Comparison of ENCODE assay signal across 15 mouse cellular contexts in the genomic region with DNA sequence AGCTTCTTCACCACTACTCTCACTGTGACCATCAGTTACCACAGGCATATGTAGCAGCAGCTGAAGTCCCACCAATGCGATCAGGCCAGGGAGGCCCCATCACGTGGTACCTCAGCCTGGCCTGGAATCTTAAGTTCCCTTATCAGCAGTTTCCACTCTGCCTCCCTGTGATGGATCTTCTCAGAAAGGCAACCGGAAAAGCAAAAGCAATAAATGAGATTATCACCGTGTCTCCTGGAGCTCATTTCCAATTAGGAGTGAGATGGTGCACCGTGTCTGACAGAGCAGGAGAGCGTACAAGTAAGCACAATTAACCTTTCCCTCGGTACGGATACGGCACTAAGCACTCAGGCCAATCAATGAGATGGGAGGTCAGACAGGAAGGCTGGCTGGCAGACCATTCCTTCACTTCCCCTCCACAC. TPM values are rescaled to one million over a fixed set of nuclear protein-coding genes. Genes with fewer than 3 reads are reported as not detected.
A peak's percentile ranks its signal among the peaks of the same experiment; 100 is the strongest.
DNase-seq lines count a peak whose midpoint lies in the region; ATAC-seq and TF ChIP-seq lines count a peak whose summit lies in the region.
"Had no signal": no experiment of that assay in that cellular context is flagged by ENCODE, and none has a peak within 500 bp of the region (broad histone marks: within the 10 kb centered on the region; RNA-seq: fewer than 3 reads in every experiment).

No protein-coding gene starts in this region.

- no peaks in the 10 kb centered on the region for H3K27me3 ChIP-seq in heart, embryonic 15.5 days
- no peaks in the 10 kb centered on the region for H3K27me3 ChIP-seq in hindbrain, postnatal 0 days (ENCODE audit: insufficient read depth, low read length)
- H3K27me3 ChIP-seq in midbrain, embryonic 13.5 days, result no peaks in the 10 kb centered on the region

- no peaks in the 10 kb centered on the region for H3K36me3 ChIP-seq in heart, embryonic 15.5 days
- no peaks in the 10 kb centered on the region for H3K36me3 ChIP-seq in hindbrain, postnatal 0 days (ENCODE audit: insufficient read depth, low read length)
- no peaks in the 10 kb centered on the region for H3K36me3 ChIP-seq in midbrain, embryonic 13.5 days

- TF ChIP-seq POLR2A in brain, embryonic 14.5 days (IDR thresholded peaks at IDR 0.05; ENCODE audit: borderline replicate concordance, extremely low read depth, insufficient read depth, insufficient read length, poor library complexity, severe bottlenecking), result no peak

- no peak overlapping the region for H3K9ac ChIP-seq in heart, embryonic 15.5 days
- H3K9ac ChIP-seq in hindbrain, postnatal 0 days (replicated peaks; ENCODE audit: low read length), result no peak overlapping the region
- H3K9ac ChIP-seq in midbrain, embryonic 13.5 days (replicated peaks), result no peak overlapping the region

- 17% methylated on average over 9 of the region's 9 CpGs for WGBS in heart, embryonic 15.5 days
- WGBS in hindbrain, postnatal 0 days, result 67% methylated on average over 9 of the region's 9 CpGs
- WGBS in midbrain, embryonic 13.5 days, result 68% methylated on average over 9 of the region's 9 CpGs

- ATAC-seq in heart, embryonic 15.5 days (replicated peaks; ENCODE audit: insufficient number of reproducible peaks, insufficient read depth, low FRiP score, low read depth), result no peak; the same call in 1 of the 2 replicates
- ATAC-seq in hindbrain, postnatal 0 days, result peak; percentile 40; the same call in 1 of the 2 replicates
- ATAC-seq in midbrain, embryonic 13.5 days, result peak; percentile 84
- ATAC-seq: CD4-positive, CD25-positive, alpha-beta regulatory T cell, adult 4 months; lung, postnatal 0 days had no signal

- H3K27ac ChIP-seq in heart, embryonic 15.5 days, result no peak overlapping the region
- no peak overlapping the region for H3K27ac ChIP-seq in hindbrain, postnatal 0 days
- H3K27ac ChIP-seq in midbrain, embryonic 13.5 days, result peak overlapping the region; percentile 51

- H3K4me3 ChIP-seq in heart, embryonic 15.5 days, result no peak overlapping the region
- no peak overlapping the region for H3K4me3 ChIP-seq in hindbrain, postnatal 0 days (ENCODE audit: low read length)
- H3K4me3 ChIP-seq in midbrain, embryonic 13.5 days (replicated peaks), result no peak overlapping the region
- H3K4me3 ChIP-seq: myocyte had no signal

- DNase-seq in heart, postnatal 25 days (ENCODE audit: low spot score), result no peak
- peak; percentile 64 for DNase-seq in brain, embryonic 14.5 days (ENCODE audit: low read depth)
- no peak for DNase-seq in hindbrain, postnatal 0 days (ENCODE audit: low spot score)
- DNase-seq in left cerebral cortex, postnatal 4 days, result no peak
- no peak for DNase-seq in gastrocnemius, postnatal 14 days
- DNase-seq: cerebellum, adult 9-10 months; heart, postnatal 14 days; kidney, postnatal 25 days; spleen, adult 18-20 months; thymus, adult 18-20 months had no signal

- intact Hi-C loops in heart, postnatal 25 days (cut with DNase I), result no loop called here
- intact Hi-C loops in left cerebral cortex, postnatal 4 days (cut with DNase I), result no loop called here
- intact Hi-C loops in gastrocnemius, postnatal 14 days (cut with DNase I; ENCODE audit: low total_unique reads), result no loop called here

- H3K4me2 ChIP-seq in heart, embryonic 15.5 days, result peak overlapping the region; percentile 33
- no peak overlapping the region for H3K4me2 ChIP-seq in hindbrain, postnatal 0 days (ENCODE audit: low read depth, low read length)
- no peak overlapping the region for H3K4me2 ChIP-seq in midbrain, embryonic 13.5 days (replicated peaks)

- no peaks in the 10 kb centered on the region for H3K9me3 ChIP-seq in heart, embryonic 15.5 days (replicated peaks)
- no peaks in the 10 kb centered on the region for H3K9me3 ChIP-seq in hindbrain, postnatal 0 days (ENCODE audit: low read length)
- no peaks in the 10 kb centered on the region for H3K9me3 ChIP-seq in midbrain, embryonic 13.5 days

- TF ChIP-seq CTCF in brain, embryonic 14.5 days (IDR thresholded peaks at IDR 0.05; ENCODE audit: borderline replicate concordance, extremely low read depth, insufficient read depth, insufficient read length), result no peak
- TF ChIP-seq CTCF in hindbrain, postnatal 0 days (IDR thresholded peaks at IDR 0.05; ENCODE audit: low read depth), result no peak

- peaks cover 11% of the 10 kb centered on the region for H3K4me1 ChIP-seq in heart, embryonic 15.5 days (replicated peaks)
- no peaks in the 10 kb centered on the region for H3K4me1 ChIP-seq in hindbrain, postnatal 0 days (ENCODE audit: insufficient read depth, low read length)
- H3K4me1 ChIP-seq in midbrain, embryonic 13.5 days (replicated peaks), result no peaks in the 10 kb centered on the region

RNA-seq across cellular contexts. Expression of gene Gcnt4, which starts 47.4 kb away (rescaled TPM):
- polyA plus RNA-seq in heart, embryonic 15.5 days (2015; fragmentation: Nextera tagmentation; extraction: Ambion mirVana), result 0.23 and 0.32 TPM in 2 replicates
- total RNA-seq in heart, postnatal 25 days (2021), result under 1 TPM; 0.10 to 0.11 TPM
- 0.11 and 0.15 TPM in 2 replicates for polyA plus RNA-seq in brain, embryonic 14.5 days (2012; rRNA removed)
- 0.65 and 0.94 TPM in 2 replicates for total RNA-seq in hindbrain, postnatal 0 days (2014; rRNA removed)
- 0.15 and 0.19 TPM in 2 replicates for polyA plus RNA-seq in hindbrain, postnatal 0 days (2015; fragmentation: Nextera tagmentation; extraction: Ambion mirVana)
- polyA plus RNA-seq in midbrain, embryonic 13.5 days (2015; fragmentation: Nextera tagmentation; extraction: Ambion mirVana), result 0.12 and 0.15 TPM in 2 replicates
- 1 to 10 TPM; 1.6 to 2.1 TPM for total RNA-seq in left cerebral cortex, postnatal 4 days (2021)
- under 1 TPM; 0.11 to 0.23 TPM for total RNA-seq in gastrocnemius, postnatal 14 days (2021)
- polyA plus RNA-seq: CD4-positive, CD25-positive, alpha-beta regulatory T cell, adult 4 months had no signal
